Mouse (Mus musculus): ENCODE data around the gene 1110032F04Rik.
"Not testable (repeated sequence)": the region's sequence is repeated elsewhere in the genome, so short reads cannot be mapped to it uniquely, and the experiment has no call there.

The 1110032F04Rik gene

GRCm38 (mm10) chr3:68869211-68869690, at the start of gene 1110032F04Rik:
Gene 1110032F04Rik, plus strand, starts transcription at chr3:68869586.
- peak; percentile 47 for DNase-seq

- DNase-seq, result no peak
Observed at GRCm38 (mm10) chr3:68821406-68821805, 48.0 kb upstream of the 1110032F04Rik start.

- no peak for DNase-seq
Observed at GRCm38 (mm10) chr3:68821926-68822341, 47.5 kb upstream of the 1110032F04Rik start.

DNA sequence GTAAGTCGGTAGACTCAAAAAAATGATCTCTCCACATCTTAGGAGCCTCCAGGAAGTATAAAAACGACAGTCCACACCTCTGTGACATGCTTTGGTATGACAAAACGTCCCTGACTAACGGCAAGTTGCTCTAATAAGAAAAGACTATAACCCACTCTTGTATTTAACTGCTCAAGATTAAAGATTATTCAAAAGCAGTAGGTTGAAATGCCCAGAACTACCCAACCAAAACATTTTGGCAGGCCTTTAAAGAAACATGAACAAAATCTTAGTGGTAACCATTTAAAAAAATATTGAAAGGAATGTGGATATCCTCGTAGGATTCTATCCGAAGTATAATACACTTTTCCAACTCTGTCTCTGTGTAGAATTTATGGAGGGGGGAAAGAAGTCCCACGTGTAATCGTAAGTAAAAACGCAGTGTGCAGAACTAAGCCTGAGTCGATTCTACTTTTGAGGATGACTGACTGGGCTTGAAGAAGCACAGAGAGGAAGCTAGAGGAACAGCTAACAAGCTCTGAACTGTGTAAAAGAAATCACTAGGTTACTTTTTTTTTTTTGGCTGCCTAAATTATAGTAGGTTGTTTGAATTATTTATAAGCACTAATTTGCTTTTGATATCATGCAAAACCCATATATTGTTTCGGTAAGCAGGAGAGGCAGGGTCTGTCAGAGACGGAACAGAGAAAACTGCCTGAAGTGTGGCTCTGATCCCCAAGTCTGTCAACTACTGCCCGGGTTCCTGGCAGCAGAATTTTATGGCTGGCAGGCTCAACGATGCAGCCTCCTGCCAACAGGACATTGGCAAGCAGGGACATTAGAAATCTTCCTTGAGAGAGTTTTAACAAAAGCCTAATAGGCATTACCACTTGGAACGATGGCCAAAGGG, 45.3 kb upstream of the 1110032F04Rik start:
- DNase-seq, result no peak

DNA sequence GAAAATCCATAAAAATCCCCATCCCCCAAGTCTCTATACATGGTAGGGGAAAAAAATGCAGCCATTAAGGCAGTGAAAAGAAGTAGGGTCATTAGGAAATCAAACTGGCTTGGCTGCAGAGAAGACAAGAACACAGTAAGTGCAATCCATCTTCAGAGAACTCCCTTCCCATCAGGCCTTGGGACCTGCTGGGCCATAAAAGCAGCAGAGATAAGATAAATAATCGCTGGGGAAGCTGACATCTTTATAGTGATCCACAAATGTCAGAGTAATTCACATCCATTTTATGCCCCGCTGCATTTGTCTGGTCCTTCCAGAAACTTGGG, 44.7 kb upstream of the 1110032F04Rik start:
- no peak for DNase-seq

- DNase-seq, result no peak
Observed at GRCm38 (mm10) chr3:68825151-68825550, 44.2 kb upstream of the 1110032F04Rik start.

DNA sequence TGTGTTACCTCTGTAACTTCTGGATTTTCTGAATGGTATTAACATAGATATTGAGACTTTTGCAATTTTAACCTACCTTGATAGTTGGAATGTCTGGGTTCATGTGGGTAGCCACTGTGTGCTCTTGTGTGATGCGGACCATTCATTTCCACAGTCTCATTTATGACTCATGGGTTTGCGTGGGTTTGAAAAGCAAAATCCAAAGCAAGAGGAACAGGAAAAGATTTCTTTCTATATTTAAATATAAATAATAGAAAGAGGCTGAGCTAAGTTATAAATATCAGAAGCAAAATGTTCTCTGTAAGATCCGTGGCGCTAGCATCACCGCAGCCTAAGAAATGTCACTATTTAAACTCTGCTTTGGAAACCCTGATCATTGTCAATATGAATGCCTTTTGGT, 41.7 kb upstream of the 1110032F04Rik start:
- DNase-seq, result no peak

GRCm38 (mm10) chr3:68829944-68830343, 39.4 kb upstream of the 1110032F04Rik start:
- DNase-seq, result no peak

- no peak for DNase-seq
Observed at GRCm38 (mm10) chr3:68836857-68837499, 32.4 kb upstream of the 1110032F04Rik start.

DNA sequence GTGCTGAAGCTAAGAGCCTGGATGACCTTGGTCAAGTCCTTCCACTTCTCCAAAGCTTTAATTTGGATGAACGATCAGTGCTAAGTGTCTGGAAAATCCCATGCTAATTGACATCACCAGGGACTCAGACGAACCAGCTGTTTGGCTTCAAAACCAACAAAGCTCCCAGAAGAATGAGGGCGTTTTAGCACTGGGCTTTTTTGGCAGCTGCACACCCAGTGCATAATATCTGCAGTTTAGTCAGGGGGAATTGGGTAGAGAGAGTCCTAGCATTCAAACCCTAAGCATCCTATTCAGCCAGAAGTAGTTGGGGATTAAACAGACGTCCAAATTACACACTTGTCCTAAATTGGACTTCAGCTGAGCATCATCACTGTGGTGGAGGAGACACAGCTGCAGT, 29.2 kb upstream of the 1110032F04Rik start:
- DNase-seq, result no peak

DNA sequence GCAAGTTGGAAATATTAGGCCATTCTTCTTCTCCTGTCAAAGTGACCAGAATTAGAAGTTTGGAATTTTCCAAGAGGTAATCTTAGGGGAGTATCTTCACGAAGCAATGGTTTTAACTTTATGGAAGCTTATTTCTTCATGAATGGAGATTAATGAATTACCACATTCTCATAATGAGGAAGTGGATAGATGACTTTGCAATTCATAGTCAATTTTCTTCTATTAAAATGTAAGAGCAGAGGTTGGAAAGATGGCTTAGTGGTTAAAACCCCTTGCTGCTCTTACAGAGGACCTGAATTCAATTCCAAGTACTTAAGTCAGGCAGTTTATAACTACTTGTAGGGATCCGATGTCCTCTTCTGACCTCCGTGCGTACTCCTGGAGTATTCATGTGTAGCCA, 25.4 kb upstream of the 1110032F04Rik start:
- no peak for DNase-seq

GRCm38 (mm10) chr3:68848323-68848722, 21.1 kb upstream of the 1110032F04Rik start:
- DNase-seq, result no peak

DNA sequence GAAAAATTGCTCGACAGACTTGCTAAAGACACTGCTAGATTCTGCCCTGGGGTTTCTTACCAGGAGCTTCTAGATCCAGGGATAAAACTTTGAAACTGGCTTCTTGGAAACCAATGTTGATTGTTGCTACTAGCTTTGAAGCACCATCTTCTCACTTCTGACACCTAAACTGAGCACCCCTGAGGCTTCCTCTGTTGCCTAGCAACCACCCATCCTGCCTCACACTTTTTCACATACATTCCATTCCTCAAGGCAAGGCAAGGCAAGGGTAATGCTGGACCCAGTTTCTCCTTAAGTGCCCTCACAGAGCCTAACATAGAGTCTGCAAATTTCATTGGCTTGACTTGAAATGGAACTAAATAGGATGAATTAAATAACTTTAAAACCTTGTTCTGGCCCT, 17.0 kb upstream of the 1110032F04Rik start:
- no peak for DNase-seq

- DNase-seq, result peak; percentile 49
Observed at GRCm38 (mm10) chr3:68869691-68870567, 543 bp downstream of the 1110032F04Rik start.

DNA sequence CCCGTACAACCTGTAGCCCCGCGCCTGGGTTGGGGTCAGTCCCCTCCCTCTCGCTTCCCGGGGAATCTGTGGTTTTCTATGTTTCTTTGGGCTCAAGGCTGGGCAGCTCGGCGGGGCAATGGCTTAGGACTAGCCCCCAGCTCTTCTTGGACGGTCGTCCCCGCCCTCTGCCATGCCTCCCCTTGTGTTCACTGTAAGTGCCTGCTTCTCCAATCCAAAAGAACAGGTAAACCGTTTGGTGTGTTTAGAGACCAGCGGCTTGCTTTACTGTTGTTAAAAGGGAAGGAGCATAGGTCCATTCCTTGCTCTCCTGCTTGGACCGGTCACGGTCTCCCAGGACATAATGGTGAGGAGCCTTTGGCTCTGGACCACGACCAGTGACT, 1.2 kb downstream of the 1110032F04Rik start:
- no peak for DNase-seq

- DNase-seq, result no peak
Observed at GRCm38 (mm10) chr3:68874079-68874478, 4.7 kb downstream of the 1110032F04Rik start.

DNA sequence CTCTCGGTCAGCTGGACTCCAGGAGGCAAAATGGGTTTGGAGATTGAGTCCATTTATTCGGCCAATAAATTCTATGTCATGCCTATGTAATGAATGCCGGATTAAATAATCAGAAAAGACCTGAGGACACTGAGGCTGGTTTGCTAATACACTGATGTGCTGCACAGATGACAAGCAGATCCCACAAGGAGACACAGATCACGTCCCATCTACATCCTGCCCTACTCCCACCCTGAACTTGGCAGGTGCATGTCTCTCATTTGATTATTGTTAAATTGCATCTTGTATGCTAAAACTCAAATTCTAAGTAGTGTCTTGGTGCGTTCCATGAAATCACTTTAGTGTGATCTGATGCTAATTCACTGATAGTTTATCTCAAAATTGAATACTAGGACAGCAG, 17.5 kb downstream of the 1110032F04Rik start:
- no peak for DNase-seq

- DNase-seq, result no peak
Observed at GRCm38 (mm10) chr3:68895426-68895825, 26.0 kb downstream of the 1110032F04Rik start.

DNA sequence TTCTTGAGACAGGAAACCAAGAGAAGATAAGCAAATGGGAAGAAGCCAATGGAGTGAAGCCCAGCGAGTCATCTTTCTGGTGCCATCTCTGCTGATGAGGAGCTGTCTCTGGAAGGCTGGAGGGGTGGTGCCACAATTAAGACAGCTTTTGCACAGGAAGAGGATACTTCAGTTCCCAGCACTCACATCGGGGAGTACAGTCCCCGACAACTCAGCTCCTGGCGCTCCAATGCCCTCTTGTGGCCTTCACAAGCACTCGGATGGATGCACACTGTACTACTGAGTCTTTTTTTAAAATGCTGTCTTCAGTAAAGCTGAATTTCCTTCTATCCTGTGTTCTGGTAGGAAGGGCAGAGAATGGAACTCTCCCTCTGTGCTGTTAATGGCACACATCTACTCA, 27.8 kb downstream of the 1110032F04Rik start:
- no peak for DNase-seq

DNA sequence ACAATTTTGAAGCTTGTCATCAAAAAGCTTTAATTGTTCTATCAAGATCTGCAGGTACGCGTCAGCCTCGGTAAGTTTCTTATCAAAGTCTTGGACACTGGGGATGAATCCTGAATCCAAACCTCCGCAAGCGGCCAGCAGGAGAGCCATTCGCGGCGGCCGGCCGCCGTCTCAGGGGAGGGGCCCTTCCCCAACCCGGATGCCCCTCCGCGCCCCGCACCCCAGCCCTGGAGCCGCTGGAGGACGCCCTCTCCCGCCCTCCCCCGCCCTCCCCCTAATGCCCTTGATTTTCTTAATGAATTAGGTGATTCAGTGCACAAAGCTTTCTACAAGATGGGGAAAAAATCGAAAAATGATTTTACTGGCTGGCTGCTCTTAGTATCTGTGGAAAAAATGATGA, 33.2 kb downstream of the 1110032F04Rik start:
- DNase-seq, result not testable (repeated sequence)

DNA sequence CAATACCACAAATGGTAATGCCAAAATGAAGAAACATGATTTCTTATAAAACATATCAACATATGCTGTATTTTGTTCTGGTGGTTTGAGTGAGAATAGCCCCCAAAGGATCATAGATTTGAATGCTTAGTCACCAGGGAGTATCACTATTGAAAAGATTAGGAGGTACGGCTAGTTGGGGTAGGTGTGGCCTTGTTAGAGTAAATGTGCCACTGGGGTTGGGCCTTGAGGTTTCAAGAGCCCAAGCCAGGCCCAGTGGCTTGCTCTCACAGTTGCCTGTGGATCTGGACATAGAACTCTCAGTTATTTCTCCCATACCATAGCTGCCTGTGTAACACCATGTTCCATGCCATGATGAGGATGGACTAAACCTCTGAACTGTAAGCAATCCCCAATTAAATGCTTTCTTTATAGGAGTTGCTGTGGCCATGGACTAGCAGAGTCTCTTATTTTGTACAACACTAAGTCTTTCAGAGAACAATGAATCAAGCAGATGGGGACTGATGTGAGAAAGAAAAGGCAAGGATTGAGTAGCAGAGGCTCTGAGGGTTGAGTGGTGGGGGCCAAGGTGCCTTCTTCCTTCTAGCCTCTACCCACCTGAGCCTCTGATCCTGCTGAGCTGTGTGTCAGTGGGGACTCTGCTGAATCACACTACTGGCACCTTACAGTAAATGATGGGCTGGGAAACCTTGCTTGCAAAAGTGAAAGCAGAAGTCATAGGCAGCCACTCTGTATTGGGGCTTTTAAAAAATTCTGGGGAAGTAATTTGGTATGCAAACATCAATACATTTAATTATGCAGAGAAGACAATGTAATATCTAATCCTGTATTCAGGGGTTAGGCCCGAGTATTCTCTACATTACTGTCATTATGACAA, 35.8 kb downstream of the 1110032F04Rik start:
- DNase-seq, result no peak

DNA sequence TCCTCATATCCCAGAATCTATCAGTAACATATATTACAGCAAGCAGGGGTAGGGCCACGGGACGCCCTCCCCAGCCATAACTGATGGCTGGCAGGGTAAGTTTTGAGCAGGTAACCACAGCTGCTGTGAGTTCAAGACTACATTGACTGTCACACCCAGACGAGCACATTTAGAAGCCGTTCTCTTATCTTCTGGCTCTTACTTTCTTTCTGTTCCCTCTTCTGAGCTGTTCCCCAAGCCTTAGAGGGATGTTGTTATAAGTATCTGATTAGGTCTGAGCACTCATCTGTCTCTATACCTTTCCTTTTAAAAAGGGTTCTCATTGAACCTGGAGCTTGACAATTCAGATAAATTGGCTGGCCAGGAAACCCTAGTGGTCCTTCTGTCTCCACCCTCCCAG, 38.1 kb downstream of the 1110032F04Rik start:
- DNase-seq, result no peak

All from right cerebral cortex, postnatal 14 days (tissue).